Mouse (Mus musculus) MEL (cell line): Measurements from ENCODE around the gene Lmo1.

Experiments used
- CHD2 ChIP-seq: IDR thresholded peaks from 2 replicates; pipeline ENCODE4 v1.6.1; 2011; ENCODE audit warnings: low read length, improper control_type of control experiment
- NRF1 ChIP-seq: IDR thresholded peaks from 2 replicates; pipeline ENCODE4 v1.6.1; 2014; ENCODE audit warnings: low read depth, mild to moderate bottlenecking, inconsistent platforms, low read length, improper control_type of control experiment, moderate library complexity; ENCODE audit not compliant: poor library complexity, insufficient read depth, severe bottlenecking
- POLR2A ChIP-seq, 2 experiments: IDR thresholded peaks; 2 replicates each; pipeline ENCODE4 v1.6.1; 2011 to 2012; ENCODE audit warnings: low read length in 2 of 2, mild to moderate bottlenecking in 2 of 2, control low read depth in 1 of 2, improper control_type of control experiment in 1 of 2, low read depth in 1 of 2, moderate library complexity in 1 of 2; ENCODE audit not compliant: control insufficient read depth in 1 of 2, insufficient read depth in 1 of 2, poor library complexity in 1 of 2
- TCF12 ChIP-seq: IDR thresholded peaks from 2 replicates; pipeline ENCODE4 v1.6.1; 2014; ENCODE audit warnings: low read depth, mild to moderate bottlenecking, inconsistent platforms, low read length, improper control_type of control experiment, moderate library complexity
- USF1 ChIP-seq: IDR thresholded peaks from 2 replicates; pipeline ENCODE4 v1.6.1; 2014; ENCODE audit warnings: low read depth, mild to moderate bottlenecking, inconsistent platforms, low read length, improper control_type of control experiment, moderate library complexity

DNA sequence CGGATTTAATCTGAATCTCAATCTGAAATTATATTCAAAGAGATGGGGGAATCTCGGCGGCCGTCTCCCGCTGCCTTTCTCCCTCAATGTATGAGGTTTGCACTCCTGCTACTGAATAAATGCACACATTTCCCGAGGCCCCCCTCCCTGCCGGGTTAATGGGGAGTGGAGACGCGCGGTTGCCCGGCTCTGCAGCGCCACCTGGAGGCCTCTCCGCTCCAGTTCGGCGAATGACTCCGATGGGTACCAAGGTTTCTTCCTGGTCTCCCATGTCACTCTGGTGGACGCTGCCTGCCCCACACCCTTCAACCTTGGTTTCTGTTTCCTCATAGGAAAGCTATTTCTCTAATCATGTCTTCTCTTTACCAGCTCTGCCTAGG is 4.6 kb downstream of the Lmo1 start:
- TF ChIP-seq USF1 (no peak), NRF1 (no peak), POLR2A (IDR thresholded peaks at IDR 0.05; ENCODE audit: control insufficient read depth in 1 of 2, insufficient read depth in 1 of 2, low read depth in 1 of 2, low read length in 2 of 2, poor library complexity in 1 of 2) (no peak), TCF12 (no peak), CHD2 (no peak)
